Mouse (Mus musculus) intestine, embryonic 15.5 days (tissue): ENCODE measurements around the gene Trim2. TPM values are rescaled to one million over a fixed set of nuclear protein-coding genes. Genes with fewer than 3 reads are reported as not detected.

Source experiments
- ATAC-seq: fragments of 200-750 bp; cut with Nextera tagmentation; 2 replicates; pipeline ENCODE4 v1.8.0; 2017; ENCODE audit warnings: moderate TSS enrichment, moderate library complexity
- H3K27ac ChIP-seq: fragments of 300-500 bp; sonication (generic); 2 replicates; pipeline ENCODE4 v1.5.1; 2015; ENCODE audit warnings: mild to moderate bottlenecking, inconsistent platforms
- H3K27me3 ChIP-seq: fragments of 300-500 bp; sonication (generic); replicated peaks from 2 replicates; pipeline ENCODE4 v1.6.1; 2015; ENCODE audit warnings: inconsistent platforms
- H3K36me3 ChIP-seq: fragments of 300-500 bp; sonication (generic); 2 replicates; pipeline ENCODE4 v1.6.1; 2015; ENCODE audit warnings: inconsistent platforms
- H3K4me1 ChIP-seq: fragments of 300-500 bp; sonication (generic); replicated peaks from 2 replicates; pipeline ENCODE4 v1.6.1; 2015; ENCODE audit warnings: inconsistent platforms
- H3K4me2 ChIP-seq: fragments of 300-500 bp; sonication (generic); replicated peaks from 2 replicates; pipeline ENCODE4 v1.6.1; 2015; ENCODE audit warnings: mild to moderate bottlenecking, inconsistent platforms
- H3K4me3 ChIP-seq: fragments of 300-500 bp; sonication (generic); replicated peaks from 2 replicates; pipeline ENCODE4 v1.5.1; 2015; ENCODE audit warnings: inconsistent platforms
- H3K9ac ChIP-seq: fragments of 300-500 bp; sonication (generic); 2 replicates; pipeline ENCODE4 v1.6.1; 2015; ENCODE audit warnings: inconsistent platforms
- H3K9me3 ChIP-seq: fragments of 300-500 bp; sonication (generic); 2 replicates; pipeline ENCODE4 v1.6.1; 2016; ENCODE audit warnings: inconsistent platforms
- WGBS: fragments of 180-500 bp; shearing (Covaris S2); methylation state at CpG from one replicate; pipeline ENCODE4 v1.1.7; 2015; 5-methylcytosine and 5-hydroxymethylcytosine counted together
- polyA plus RNA-seq: library from polyadenylated mRNA; unstranded; fragments of >200 nt; fragmentation: Nextera tagmentation; extraction: Ambion mirVana; gene quantifications from 2 replicates; pipeline ENCODE4 v1.2.1, GENCODE M21; 2015

The Trim2 gene
- polyA plus RNA-seq, 1 experiment from 2014 or later = 57.2 TPM

DNA sequence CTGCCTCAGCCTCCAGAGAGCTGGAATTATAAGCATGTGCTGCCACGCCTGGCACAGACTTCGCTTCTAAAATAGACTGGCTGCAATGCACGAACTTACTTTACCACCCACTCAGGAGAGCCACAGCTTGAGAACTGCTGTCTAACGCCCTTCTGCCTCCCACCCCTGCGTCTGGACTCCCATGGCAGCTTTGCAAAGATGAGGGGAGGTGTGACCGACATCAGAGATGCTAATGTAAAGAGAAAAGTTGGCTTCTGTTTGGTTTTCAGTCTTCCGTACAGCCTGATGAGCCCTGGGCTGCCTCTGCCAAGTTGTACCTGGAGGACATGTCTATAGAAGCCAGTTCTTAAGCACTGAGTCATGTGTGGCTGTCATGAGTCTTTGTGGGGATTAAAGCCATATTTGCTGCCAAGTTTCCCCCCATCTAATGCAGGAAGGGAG is 60.2 kb downstream of the Trim2 start:
- no peak overlapping the region for H3K4me2 ChIP-seq
- WGBS = 76% methylated on average over 7 of the region's 7 CpGs
- H3K9me3 ChIP-seq = no peaks in the 10 kb centered on the region
- H3K36me3 ChIP-seq = no peaks in the 10 kb centered on the region
- H3K27me3 ChIP-seq = no peaks in the 10 kb centered on the region
- H3K4me3 ChIP-seq = no peak overlapping the region
- H3K27ac ChIP-seq = no peak overlapping the region
- peaks cover 14% of the 10 kb centered on the region for H3K4me1 ChIP-seq
- H3K9ac ChIP-seq = no peak overlapping the region
- no peak for ATAC-seq

DNA sequence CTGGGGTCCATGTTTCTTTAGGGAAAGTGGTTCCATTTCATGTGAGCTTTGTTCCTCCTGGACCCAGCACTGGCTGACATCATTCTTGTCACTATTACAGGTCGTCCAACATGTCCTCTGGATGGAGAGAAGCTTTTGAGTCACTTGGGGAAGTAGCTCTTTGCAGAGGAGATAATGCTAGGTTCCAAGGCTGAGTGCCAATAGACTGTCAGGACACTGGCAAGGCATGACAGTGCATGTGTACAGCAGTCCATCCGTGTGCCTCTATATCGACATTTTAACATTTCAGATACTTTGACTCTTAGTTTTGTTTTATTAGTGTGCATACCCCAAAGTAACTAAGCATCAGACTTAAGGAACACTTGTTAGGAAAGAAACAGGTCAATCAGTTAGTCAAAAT is 63.6 kb downstream of the Trim2 start:
- Histone ChIP-seq H3K4me1 (peaks cover 8% of the 10 kb centered on the region; the same call in 1 of the 2 replicates), H3K27me3 (no peaks in the 10 kb centered on the region), H3K9me3 (no peaks in the 10 kb centered on the region), H3K9ac (no peak overlapping the region), H3K4me2 (no peak overlapping the region), H3K36me3 (no peaks in the 10 kb centered on the region), H3K27ac (no peak overlapping the region), H3K4me3 (no peak overlapping the region)
- ATAC-seq = no peak
- WGBS = 92% methylated on average over 3 of the region's 3 CpGs

DNA sequence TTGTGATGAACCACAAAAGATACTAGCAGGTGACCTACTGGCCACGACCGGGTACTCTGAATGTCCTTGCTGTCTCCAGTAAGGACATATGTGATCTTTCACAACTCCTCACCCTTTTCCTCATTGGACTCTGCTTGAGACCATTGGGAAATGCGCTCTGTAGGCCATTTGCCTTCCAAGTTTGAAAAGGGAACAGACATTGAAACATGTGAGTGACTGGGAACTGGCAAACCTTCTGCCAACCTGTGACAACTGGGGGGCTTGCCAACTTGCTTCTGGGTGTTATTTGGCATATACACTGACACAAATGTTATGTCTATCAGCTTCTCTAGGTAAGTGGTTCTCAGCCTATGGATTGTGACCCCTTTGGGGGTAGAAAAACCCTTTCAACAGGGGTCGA is 64.2 kb downstream of the Trim2 start:
- ATAC-seq = no peak
- WGBS = 84% methylated on average over 4 of the region's 4 CpGs
- no peak overlapping the region for H3K4me2 ChIP-seq
- no peaks in the 10 kb centered on the region for H3K27me3 ChIP-seq
- no peaks in the 10 kb centered on the region for H3K9me3 ChIP-seq
- H3K9ac ChIP-seq = no peak overlapping the region
- H3K4me1 ChIP-seq = peaks cover 2% of the 10 kb centered on the region; the same call in 1 of the 2 replicates
- no peak overlapping the region for H3K4me3 ChIP-seq
- H3K27ac ChIP-seq = no peak overlapping the region
- no peaks in the 10 kb centered on the region for H3K36me3 ChIP-seq

DNA sequence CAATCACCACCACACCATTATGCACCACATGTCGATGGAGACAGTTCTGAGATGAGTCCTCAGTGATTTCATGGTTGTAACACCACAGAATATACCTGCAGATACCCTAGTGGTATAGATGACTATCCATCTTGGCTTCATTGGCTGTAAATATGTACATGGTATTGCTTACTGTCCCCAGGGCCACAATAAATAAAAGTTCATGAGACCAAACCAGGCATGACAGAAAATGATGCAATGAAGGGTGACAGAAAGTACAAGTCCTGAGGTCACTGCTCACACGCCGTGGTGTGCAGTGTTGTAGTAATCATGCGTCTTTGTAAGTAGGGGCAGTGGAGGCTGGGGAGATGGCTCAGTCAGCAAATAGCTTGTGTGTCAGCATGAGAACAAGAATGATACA is 65.6 kb downstream of the Trim2 start:
- Histone ChIP-seq H3K27me3 (no peaks in the 10 kb centered on the region), H3K36me3 (no peaks in the 10 kb centered on the region), H3K9me3 (no peaks in the 10 kb centered on the region), H3K9ac (no peak overlapping the region), H3K27ac (no peak overlapping the region), H3K4me3 (no peak overlapping the region), H3K4me2 (no peak overlapping the region), H3K4me1 (no peaks in the 10 kb centered on the region)
- 94% methylated on average over 4 of the region's 4 CpGs for WGBS
- no peak for ATAC-seq

DNA sequence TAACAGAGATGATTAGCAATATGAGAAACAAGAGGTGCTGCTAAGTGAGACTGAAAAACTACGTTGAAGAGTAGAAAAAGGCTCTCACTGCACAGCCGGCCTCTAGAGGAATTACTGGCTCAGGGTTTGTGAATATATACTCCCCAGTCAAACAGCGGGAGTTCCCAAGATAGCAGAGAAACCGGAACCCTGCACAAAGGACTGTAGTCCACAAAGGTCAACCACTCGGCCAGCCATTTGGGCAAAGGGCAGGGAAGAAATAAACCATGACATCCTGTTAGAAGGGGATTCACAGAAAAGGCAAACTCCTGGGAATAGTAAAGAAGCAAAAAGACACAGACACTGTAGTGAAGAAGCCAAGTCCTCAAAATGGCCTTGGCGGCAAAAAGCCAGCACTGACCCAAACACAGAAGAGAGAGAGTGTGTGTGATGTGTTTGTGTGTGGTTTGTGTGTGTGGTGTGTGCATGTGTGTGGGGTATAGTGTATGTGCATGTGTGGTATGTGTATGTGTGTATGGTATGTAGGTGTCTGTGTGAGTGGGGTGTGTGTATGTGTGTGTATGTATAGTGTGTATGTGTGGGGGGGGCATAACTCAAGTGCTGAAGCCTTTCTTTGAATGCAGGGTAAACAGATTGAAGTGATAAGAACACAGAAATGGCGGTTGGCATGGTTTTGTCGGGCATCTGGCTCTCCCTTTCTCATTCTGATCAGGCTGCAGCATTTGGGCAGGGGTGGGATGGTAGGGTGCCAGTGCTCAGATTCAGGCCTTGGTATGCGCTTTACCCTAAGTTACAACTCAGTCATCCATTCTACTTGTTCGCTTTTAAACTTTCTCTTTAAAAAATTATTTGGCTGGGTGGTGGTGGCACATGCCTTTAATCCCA is 71.0 kb downstream of the Trim2 start:
- no peaks in the 10 kb centered on the region for H3K36me3 ChIP-seq
- H3K27ac ChIP-seq = no peak overlapping the region
- H3K9ac ChIP-seq = no peak overlapping the region
- H3K9me3 ChIP-seq = no peaks in the 10 kb centered on the region
- peaks cover 10% of the 10 kb centered on the region for H3K4me1 ChIP-seq
- WGBS = 51% methylated on average over 10 of the region's 10 CpGs
- H3K27me3 ChIP-seq = no peaks in the 10 kb centered on the region
- ATAC-seq = no peak
- no peak overlapping the region for H3K4me3 ChIP-seq
- H3K4me2 ChIP-seq = no peak overlapping the region

- Histone ChIP-seq H3K27me3 (no peaks in the 10 kb centered on the region), H3K9me3 (no peaks in the 10 kb centered on the region), H3K4me2 (no peak overlapping the region), H3K27ac (no peak overlapping the region), H3K9ac (no peak overlapping the region), H3K4me1 (peaks cover 13% of the 10 kb centered on the region), H3K36me3 (no peaks in the 10 kb centered on the region), H3K4me3 (no peak overlapping the region)
- 83% methylated on average over 4 of the region's 4 CpGs for WGBS
- no peak for ATAC-seq
These were observed 72.1 kb downstream of the Trim2 start for GRCm38 (mm10) chr3:84234562-84234961.

DNA sequence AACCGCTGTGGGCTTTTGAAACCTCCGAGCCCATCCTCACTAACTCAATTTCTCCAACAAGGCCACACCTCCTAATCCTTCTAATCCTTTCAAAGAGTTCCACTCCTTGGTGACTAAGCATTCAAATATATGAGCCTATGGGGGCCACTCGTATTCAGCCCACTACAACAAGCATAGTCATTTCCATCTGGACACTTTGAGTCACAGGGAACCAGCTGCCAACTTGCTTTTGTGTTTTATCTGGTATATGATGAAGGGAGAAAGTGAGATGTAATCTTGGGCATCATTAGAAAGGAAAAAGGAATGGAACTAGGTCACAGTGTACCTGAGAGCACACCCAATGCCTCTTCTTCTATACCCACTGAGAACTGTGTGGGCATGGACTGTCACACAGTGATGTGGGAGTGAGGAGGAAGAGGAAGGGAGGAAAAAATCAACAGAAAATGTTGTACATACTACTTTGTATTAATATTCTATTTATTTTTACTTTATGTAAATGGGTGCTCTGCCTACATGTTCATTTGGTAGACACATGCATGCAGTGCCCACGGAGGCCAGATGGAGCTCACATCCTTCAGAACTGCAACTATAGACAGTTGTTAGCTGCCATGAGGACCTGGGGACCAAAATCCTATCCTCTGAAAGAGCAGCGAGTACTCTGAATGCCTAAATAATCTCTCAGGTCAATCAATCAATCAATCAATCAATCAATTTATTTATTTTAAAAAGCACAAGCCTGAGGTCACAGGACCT is 72.8 kb downstream of the Trim2 start:
- WGBS = 88% methylated on average over 5 of the region's 5 CpGs
- H3K27me3 ChIP-seq = no peaks in the 10 kb centered on the region
- peaks cover 13% of the 10 kb centered on the region for H3K4me1 ChIP-seq
- no peak overlapping the region for H3K27ac ChIP-seq
- no peaks in the 10 kb centered on the region for H3K36me3 ChIP-seq
- H3K9ac ChIP-seq = no peak overlapping the region
- H3K9me3 ChIP-seq = no peaks in the 10 kb centered on the region
- no peak overlapping the region for H3K4me3 ChIP-seq
- H3K4me2 ChIP-seq = no peak overlapping the region
- no peak for ATAC-seq

DNA sequence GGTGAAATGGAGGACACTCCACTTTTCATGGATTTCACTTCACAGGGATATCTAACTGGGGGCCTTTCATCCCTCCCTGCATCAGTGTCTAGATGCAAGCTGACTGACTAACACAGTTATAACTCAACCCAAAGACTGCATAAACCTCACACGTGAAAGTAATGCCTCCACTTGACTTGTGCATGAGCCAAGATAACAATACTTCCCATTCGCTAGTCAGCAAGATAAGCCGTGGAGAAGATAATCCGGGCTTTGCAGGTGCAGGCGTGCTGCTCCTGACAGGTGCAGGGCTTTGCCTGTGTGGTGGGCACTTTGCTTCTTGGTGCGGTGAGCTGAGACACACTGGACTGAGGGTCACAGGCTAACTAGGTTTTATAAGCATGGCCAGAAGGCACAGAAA is 74.4 kb downstream of the Trim2 start:
- Histone ChIP-seq H3K4me3 (no peak overlapping the region), H3K9me3 (no peaks in the 10 kb centered on the region), H3K36me3 (no peaks in the 10 kb centered on the region), H3K27ac (no peak overlapping the region), H3K4me2 (no peak overlapping the region), H3K4me1 (peaks cover 20% of the 10 kb centered on the region), H3K27me3 (no peaks in the 10 kb centered on the region), H3K9ac (no peak overlapping the region)
- WGBS = 72% methylated on average over 6 of the region's 6 CpGs
- ATAC-seq = no peak

GRCm38 (mm10) chr3:84230988-84231387 is 75.7 kb downstream of the Trim2 start:
- Histone ChIP-seq H3K9ac (no peak overlapping the region), H3K4me3 (no peak overlapping the region), H3K4me2 (no peak overlapping the region), H3K27ac (no peak overlapping the region), H3K36me3 (no peaks in the 10 kb centered on the region), H3K9me3 (no peaks in the 10 kb centered on the region), H3K27me3 (no peaks in the 10 kb centered on the region), H3K4me1 (peaks cover 20% of the 10 kb centered on the region)
- no peak for ATAC-seq
- WGBS = 23% methylated on average over 3 of the region's 3 CpGs

DNA sequence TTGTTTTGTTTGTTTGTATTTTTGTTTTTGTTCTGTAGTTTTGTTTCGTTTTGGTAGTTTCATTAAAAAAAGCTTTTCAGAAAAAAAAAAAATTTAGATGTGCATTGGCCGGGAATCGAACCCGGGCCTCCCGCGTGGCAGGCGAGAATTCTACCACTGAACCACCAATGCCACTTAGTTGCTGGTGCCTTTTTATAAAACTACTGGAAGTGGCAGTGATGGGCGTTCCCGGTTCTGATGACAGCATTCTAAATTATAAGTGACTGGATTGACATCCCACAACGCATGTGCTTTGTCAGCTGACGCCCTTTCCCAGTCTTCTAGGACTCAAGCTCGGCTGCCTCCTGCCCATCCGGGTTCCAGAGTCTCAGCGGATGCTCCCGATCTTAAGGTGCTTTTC is 77.8 kb downstream of the Trim2 start:
- Histone ChIP-seq H3K9ac (no peak overlapping the region), H3K9me3 (no peaks in the 10 kb centered on the region), H3K36me3 (no peaks in the 10 kb centered on the region), H3K4me3 (peak overlapping the region; percentile 41), H3K27ac (no peak overlapping the region), H3K4me1 (peaks cover 17% of the 10 kb centered on the region), H3K27me3 (no peaks in the 10 kb centered on the region), H3K4me2 (peak overlapping the region; percentile 83)
- ATAC-seq = 0 out of 2 replicates have a peak, but pooled peaks have one; percentile 3
- WGBS = 20% methylated on average over 15 of the region's 15 CpGs

DNA sequence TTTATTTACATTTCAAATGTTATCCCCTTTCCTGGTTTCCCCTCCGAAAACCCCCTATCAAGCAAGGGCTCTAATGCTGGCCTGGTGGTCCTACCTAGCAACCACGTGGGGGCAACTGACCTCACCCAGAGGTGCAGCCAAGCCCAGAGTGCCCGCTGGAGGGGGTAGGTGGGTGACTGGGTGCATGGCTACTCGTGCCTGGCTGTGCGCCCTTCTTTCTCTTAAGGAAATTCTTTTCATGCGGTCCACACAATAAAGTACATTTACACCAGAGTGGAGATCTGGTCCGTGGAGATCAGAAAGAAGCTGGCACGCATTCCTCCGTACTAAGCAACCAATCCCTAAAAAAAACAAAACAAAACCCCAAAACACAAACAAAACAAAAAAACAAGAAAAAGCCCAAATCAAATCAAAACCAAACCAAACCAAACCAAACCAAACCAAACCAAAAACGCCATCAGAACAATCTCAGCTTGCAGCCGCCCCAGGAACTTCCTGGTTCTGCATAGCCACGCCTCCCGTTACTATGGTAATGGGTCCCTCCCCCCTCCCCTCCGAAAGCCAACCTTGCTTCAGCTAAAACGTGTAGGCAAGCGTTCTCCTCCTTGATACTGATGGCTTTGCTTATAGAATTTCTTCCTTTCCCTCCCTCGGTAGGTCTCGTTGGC is 78.3 kb downstream of the Trim2 start:
- Histone ChIP-seq H3K4me1 (peaks cover 17% of the 10 kb centered on the region), H3K9me3 (no peaks in the 10 kb centered on the region), H3K4me2 (peak overlapping the region; percentile 83), H3K27ac (peak overlapping the region; percentile 72; the same call in 1 of the 2 replicates), H3K9ac (peak overlapping the region; percentile 44), H3K4me3 (peak overlapping the region; percentile 41), H3K36me3 (no peaks in the 10 kb centered on the region), H3K27me3 (no peaks in the 10 kb centered on the region)
- peak; percentile 83 for ATAC-seq
- WGBS = under 1% methylated on average over 18 of the region's 18 CpGs

- no peak for ATAC-seq
- WGBS = 35% methylated on average over 8 of the region's 8 CpGs
- H3K36me3 ChIP-seq = no peaks in the 10 kb centered on the region
- H3K9me3 ChIP-seq = no peaks in the 10 kb centered on the region
- H3K27ac ChIP-seq = no peak overlapping the region
- H3K4me3 ChIP-seq = no peak overlapping the region
- no peak overlapping the region; the same call in 1 of the 2 replicates for H3K4me2 ChIP-seq
- H3K27me3 ChIP-seq = no peaks in the 10 kb centered on the region
- H3K4me1 ChIP-seq = peaks cover 17% of the 10 kb centered on the region
- H3K9ac ChIP-seq = no peak overlapping the region
These were observed 79.0 kb downstream of the Trim2 start for GRCm38 (mm10) chr3:84227628-84228027.
